ENCODE assay signal across 8 mouse cellular contexts in genomic region chr17:42316612-42316982, GRCm38 (mm10). TPM values are rescaled to one million over a fixed set of nuclear protein-coding genes. Genes with fewer than 3 reads are reported as not detected.
DNase-seq lines count a peak whose midpoint lies in the region; ATAC-seq lines count a peak whose summit lies in the region.

No protein-coding gene starts in this region.

- no peaks in the 10 kb centered on the region for H3K36me3 ChIP-seq in hindbrain, embryonic 10.5 days
- H3K36me3 ChIP-seq in limb, embryonic 15.5 days, result no peaks in the 10 kb centered on the region

- H3K27ac ChIP-seq in hindbrain, embryonic 10.5 days, result peak overlapping the region; percentile 87
- H3K27ac ChIP-seq in limb, embryonic 15.5 days, result no peak overlapping the region

- H3K4me3 ChIP-seq in hindbrain, embryonic 10.5 days, result peak overlapping the region; percentile 74
- H3K4me3 ChIP-seq in limb, embryonic 15.5 days, result peak overlapping the region; percentile 60

- H3K9me3 ChIP-seq in hindbrain, embryonic 10.5 days, result no peaks in the 10 kb centered on the region
- no peaks in the 10 kb centered on the region for H3K9me3 ChIP-seq in limb, embryonic 15.5 days

- peaks cover 15% of the 10 kb centered on the region for H3K27me3 ChIP-seq in hindbrain, embryonic 10.5 days (ENCODE audit: insufficient read depth, poor library complexity, severe bottlenecking)
- H3K27me3 ChIP-seq in limb, embryonic 15.5 days, result peaks cover 16% of the 10 kb centered on the region

- H3K4me2 ChIP-seq in limb, embryonic 15.5 days, result peak overlapping the region; percentile 97

- no peak for ATAC-seq in limb, embryonic 15.5 days (ENCODE audit: insufficient number of reproducible peaks, low FRiP score, low TSS enrichment, low read depth)

- under 1% methylated on average over 22 of the region's 22 CpGs for WGBS in hindbrain, embryonic 10.5 days
- 2% methylated on average over 22 of the region's 22 CpGs for WGBS in limb, embryonic 15.5 days

- H3K4me1 ChIP-seq in hindbrain, embryonic 10.5 days (replicated peaks), result peaks cover 17% of the 10 kb centered on the region; the same call in 1 of the 2 replicates
- peaks cover 13% of the 10 kb centered on the region; the same call in 1 of the 2 replicates for H3K4me1 ChIP-seq in limb, embryonic 15.5 days

- peak; percentile 4 for DNase-seq in adrenal gland, postnatal 14 days
- no peak for DNase-seq in adrenal gland, adult (ENCODE audit: inconsistent age in 2 of 2, low spot score in 1 of 2)
- peak; percentile 4 for DNase-seq in ovary, postnatal 36 days (ENCODE audit: low spot score)
- DNase-seq in ovary, postnatal 10 days (ENCODE audit: low spot score), result no peak
- peak; percentile 41 for DNase-seq in hindbrain, embryonic 10.5 days (ENCODE audit: low spot score)
- peak; percentile 48 for DNase-seq in right cerebral cortex, postnatal 4 days
- no peak for DNase-seq in thymus, postnatal 25 days

- H3K9ac ChIP-seq in limb, embryonic 15.5 days, result no peak overlapping the region

RNA-seq across cellular contexts. Expression of gene Ptchd4, which starts 0.8 kb away (rescaled TPM):
- 0.26 and 0.38 TPM in 2 replicates for total RNA-seq in adrenal gland, postnatal 14 days (2021)
- 3.0 and 3.3 TPM in 2 replicates for polyA plus RNA-seq in hindbrain, embryonic 10.5 days (2016; fragmentation: Nextera tagmentation; extraction: Ambion mirVana)
- polyA plus RNA-seq in limb, embryonic 15.5 days (2015; fragmentation: Nextera tagmentation; extraction: Ambion mirVana), result 5.3 and 7.3 TPM in 2 replicates

Comparison
In these comparisons a context has a peak if more than half of its experiments do, and no peak if none do; other contexts are left out.
1. DNase-seq: peak in adrenal gland, postnatal 14 days (single experiment), ovary, postnatal 36 days (single experiment), hindbrain, embryonic 10.5 days (single experiment) and right cerebral cortex, postnatal 4 days (single experiment); none in adrenal gland, adult (0 of 2), ovary, postnatal 10 days (single experiment) and thymus, postnatal 25 days (single experiment).